Mouse (Mus musculus): ENCODE data around the gene Nek11. TPM values are rescaled to one million over a fixed set of nuclear protein-coding genes. Genes with fewer than 3 reads are reported as not detected.

Gene Nek11
- polyA plus RNA-seq, 1 experiment from 2014 or later, result 1.5 TPM

GRCm38 (mm10) chr9:105366199-105366598, 29.1 kb downstream of the Nek11 start:
- no peak overlapping the region for H3K27ac ChIP-seq
- no peaks in the 10 kb centered on the region for H3K9me3 ChIP-seq
- no peaks in the 10 kb centered on the region for H3K27me3 ChIP-seq
- no peak overlapping the region for H3K4me3 ChIP-seq
- no peaks in the 10 kb centered on the region for H3K36me3 ChIP-seq
- no peak for ATAC-seq (ENCODE audit: borderline replicate concordance, extremely low read depth, low FRiP score, low TSS enrichment)
- H3K4me2 ChIP-seq, result no peak overlapping the region
- H3K9ac ChIP-seq, result no peak overlapping the region
- 83% methylated on average over 4 of the region's 4 CpGs for WGBS
- no peaks in the 10 kb centered on the region for H3K4me1 ChIP-seq

- Histone ChIP-seq H3K36me3 (no peaks in the 10 kb centered on the region), H3K27me3 (no peaks in the 10 kb centered on the region), H3K9ac (no peak overlapping the region), H3K4me3 (no peak overlapping the region), H3K9me3 (no peaks in the 10 kb centered on the region), H3K4me1 (no peaks in the 10 kb centered on the region), H3K4me2 (no peak overlapping the region), H3K27ac (no peak overlapping the region)
- no peak for ATAC-seq (ENCODE audit: borderline replicate concordance, extremely low read depth, low FRiP score, low TSS enrichment)
- 73% methylated on average over 5 of the region's 5 CpGs for WGBS
Measured at GRCm38 (mm10) chr9:105363520-105364231, 31.6 kb downstream of the Nek11 start.

DNA sequence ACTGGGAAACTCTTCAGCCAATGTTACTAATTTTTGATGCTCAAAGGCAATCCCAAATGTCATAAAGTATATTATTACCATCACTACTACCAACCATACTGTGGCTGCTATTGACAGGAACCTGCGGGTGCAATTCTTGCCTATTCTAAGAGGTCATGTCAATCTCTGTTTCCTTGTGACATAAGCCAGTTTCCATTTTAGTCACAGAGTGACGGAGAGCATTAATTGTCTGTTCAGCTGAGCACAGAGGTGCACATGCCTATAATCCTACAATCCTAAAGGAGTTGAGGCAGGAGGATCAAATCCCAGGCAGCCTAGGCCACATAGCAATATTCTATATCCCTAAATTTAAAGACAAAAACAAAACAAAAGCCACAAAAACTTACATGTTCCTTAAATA, 33.1 kb downstream of the Nek11 start:
- Histone ChIP-seq H3K36me3 (no peaks in the 10 kb centered on the region), H3K27ac (no peak overlapping the region), H3K27me3 (no peaks in the 10 kb centered on the region), H3K4me1 (no peaks in the 10 kb centered on the region), H3K9ac (no peak overlapping the region), H3K4me3 (no peak overlapping the region), H3K9me3 (no peaks in the 10 kb centered on the region), H3K4me2 (no peak overlapping the region)
- ATAC-seq (ENCODE audit: borderline replicate concordance, extremely low read depth, low FRiP score, low TSS enrichment), result no peak
- WGBS, result 79% methylated on average over 2 of the region's 2 CpGs

DNA sequence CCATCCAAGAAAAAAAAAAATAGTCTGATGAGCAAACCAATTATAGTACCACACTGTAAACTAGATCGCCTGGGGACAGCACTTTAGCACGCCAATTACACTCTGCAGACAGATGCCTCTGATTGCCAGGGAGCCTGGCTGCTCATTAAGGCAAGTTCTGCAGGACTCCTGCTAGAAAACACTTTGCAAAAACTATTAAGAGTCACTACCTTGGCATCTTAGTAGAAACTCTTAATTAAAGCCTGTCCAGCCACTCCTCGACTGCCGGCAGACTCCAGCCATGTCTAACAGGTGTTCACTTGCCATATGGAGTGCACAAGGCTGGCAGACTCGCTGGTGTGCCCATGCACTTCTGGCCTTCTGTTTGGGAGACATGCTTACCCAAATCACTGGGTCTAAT, 46.3 kb downstream of the Nek11 start:
- Histone ChIP-seq H3K27ac (no peak overlapping the region), H3K36me3 (no peaks in the 10 kb centered on the region), H3K4me1 (no peaks in the 10 kb centered on the region), H3K4me3 (no peak overlapping the region), H3K9ac (no peak overlapping the region), H3K4me2 (no peak overlapping the region), H3K27me3 (no peaks in the 10 kb centered on the region), H3K9me3 (no peaks in the 10 kb centered on the region)
- 72% methylated on average over 5 of the region's 5 CpGs for WGBS
- no peak for ATAC-seq (ENCODE audit: borderline replicate concordance, extremely low read depth, low FRiP score, low TSS enrichment)

GRCm38 (mm10) chr9:105348242-105349031, 46.9 kb downstream of the Nek11 start:
- no peak overlapping the region for H3K9ac ChIP-seq
- no peaks in the 10 kb centered on the region for H3K4me1 ChIP-seq
- no peak overlapping the region for H3K27ac ChIP-seq
- no peak for ATAC-seq (ENCODE audit: borderline replicate concordance, extremely low read depth, low FRiP score, low TSS enrichment)
- no peaks in the 10 kb centered on the region for H3K27me3 ChIP-seq
- WGBS, result 70% methylated on average over 10 of the region's 10 CpGs
- H3K4me2 ChIP-seq, result no peak overlapping the region
- no peaks in the 10 kb centered on the region for H3K36me3 ChIP-seq
- no peak overlapping the region for H3K4me3 ChIP-seq
- H3K9me3 ChIP-seq, result no peaks in the 10 kb centered on the region

DNA sequence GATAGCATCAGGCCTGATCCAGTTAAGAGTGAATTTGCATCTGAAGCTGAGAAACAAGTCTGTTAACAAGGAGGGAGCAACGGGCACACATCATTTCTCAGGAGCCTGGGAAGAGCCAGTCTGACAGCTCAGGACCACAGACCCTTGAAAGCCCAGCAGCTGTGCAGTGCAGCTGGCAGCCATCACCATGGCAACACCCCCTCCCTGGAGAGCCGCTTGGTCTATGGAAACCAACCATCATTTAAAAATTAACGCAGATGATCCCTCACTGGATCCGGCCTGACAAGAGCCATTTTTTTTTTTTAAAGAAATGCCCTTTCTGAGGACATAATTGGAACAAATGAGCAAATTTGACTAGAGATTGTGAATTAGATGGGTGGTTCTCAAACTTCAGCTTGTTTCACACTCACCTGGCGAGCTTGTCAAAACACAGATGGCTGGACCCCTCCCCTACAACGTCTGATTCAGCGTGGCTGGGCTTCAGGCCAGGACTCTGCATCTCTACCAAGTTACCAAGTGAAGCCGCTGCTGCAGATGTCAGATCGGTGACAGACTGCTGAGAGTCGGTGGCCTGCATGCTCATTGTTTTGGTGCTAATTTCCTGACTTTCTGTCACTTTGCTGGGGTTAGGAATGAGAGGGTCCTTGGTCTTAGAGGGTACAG, 52.2 kb downstream of the Nek11 start:
- no peak overlapping the region for H3K4me3 ChIP-seq
- 45% methylated on average over 10 of the region's 10 CpGs for WGBS

GRCm38 (mm10) chr9:105342565-105342964, 52.8 kb downstream of the Nek11 start:
- no peaks in the 10 kb centered on the region for H3K9me3 ChIP-seq
- ATAC-seq (ENCODE audit: borderline replicate concordance, extremely low read depth, low FRiP score, low TSS enrichment), result no peak
- H3K27ac ChIP-seq, result no peak overlapping the region
- no peaks in the 10 kb centered on the region for H3K36me3 ChIP-seq
- H3K27me3 ChIP-seq, result no peaks in the 10 kb centered on the region
- H3K4me2 ChIP-seq, result no peak overlapping the region
- 82% methylated on average over 3 of the region's 3 CpGs for WGBS
- no peak overlapping the region for H3K9ac ChIP-seq
- H3K4me1 ChIP-seq, result no peaks in the 10 kb centered on the region
- H3K4me3 ChIP-seq, result no peak overlapping the region

More for the DNA sequence above, 52.2 kb downstream of the Nek11 start:
- Histone ChIP-seq H3K36me3 (no peaks in the 10 kb centered on the region), H3K4me1 (no peaks in the 10 kb centered on the region), H3K27me3 (no peaks in the 10 kb centered on the region), H3K9me3 (no peaks in the 10 kb centered on the region), H3K27ac (no peak overlapping the region), H3K9ac (no peak overlapping the region), H3K4me2 (no peak overlapping the region)
- ATAC-seq (ENCODE audit: borderline replicate concordance, extremely low read depth, low FRiP score, low TSS enrichment), result no peak

- no peak overlapping the region for H3K4me3 ChIP-seq
- WGBS, result 73% methylated on average over 4 of the region's 4 CpGs
Measured at GRCm38 (mm10) chr9:105332436-105333016, 62.8 kb downstream of the Nek11 start.

GRCm38 (mm10) chr9:105321856-105322255, 73.5 kb downstream of the Nek11 start:
- Histone ChIP-seq H3K9ac (no peak overlapping the region), H3K27me3 (no peaks in the 10 kb centered on the region), H3K36me3 (no peaks in the 10 kb centered on the region), H3K4me2 (no peak overlapping the region), H3K4me3 (no peak overlapping the region), H3K4me1 (no peaks in the 10 kb centered on the region), H3K9me3 (no peaks in the 10 kb centered on the region), H3K27ac (no peak overlapping the region)
- 82% methylated on average over 10 of the region's 10 CpGs for WGBS
- no peak for ATAC-seq (ENCODE audit: borderline replicate concordance, extremely low read depth, low FRiP score, low TSS enrichment)

More at GRCm38 (mm10) chr9:105332436-105333016, 62.8 kb downstream of the Nek11 start:
- H3K4me2 ChIP-seq, result no peak overlapping the region
- H3K9ac ChIP-seq, result no peak overlapping the region
- H3K36me3 ChIP-seq, result no peaks in the 10 kb centered on the region
- no peak for ATAC-seq (ENCODE audit: borderline replicate concordance, extremely low read depth, low FRiP score, low TSS enrichment)
- no peaks in the 10 kb centered on the region for H3K27me3 ChIP-seq
- no peak overlapping the region for H3K27ac ChIP-seq
- no peaks in the 10 kb centered on the region for H3K9me3 ChIP-seq
- H3K4me1 ChIP-seq, result no peaks in the 10 kb centered on the region

DNA sequence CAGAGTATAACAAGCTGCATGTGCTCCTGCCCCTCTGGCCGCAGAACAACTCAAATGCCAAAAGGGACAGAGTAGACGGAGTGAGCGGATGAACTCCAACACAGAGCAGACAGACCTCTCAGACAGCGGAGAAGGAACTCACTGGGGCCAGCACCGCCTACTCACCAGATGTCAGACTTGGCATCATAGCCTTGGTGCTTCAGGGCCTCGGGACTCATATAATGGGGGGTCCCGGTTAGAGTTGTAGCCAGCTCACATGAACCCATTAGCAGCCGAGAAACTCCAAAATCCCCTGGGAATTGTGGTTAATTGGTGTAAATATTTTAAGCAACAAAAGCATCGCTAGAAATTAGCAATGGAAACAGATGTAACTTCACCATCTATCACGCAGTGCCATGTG, 82.1 kb downstream of the Nek11 start:
- H3K27me3 ChIP-seq, result no peaks in the 10 kb centered on the region
- H3K4me2 ChIP-seq, result no peak overlapping the region
- no peak overlapping the region for H3K4me3 ChIP-seq
- WGBS, result 75% methylated on average over 10 of the region's 10 CpGs
- no peak for ATAC-seq (ENCODE audit: borderline replicate concordance, extremely low read depth, low FRiP score, low TSS enrichment)
- H3K9me3 ChIP-seq, result no peaks in the 10 kb centered on the region
- no peaks in the 10 kb centered on the region for H3K4me1 ChIP-seq
- H3K27ac ChIP-seq, result no peak overlapping the region
- no peak overlapping the region for H3K9ac ChIP-seq
- no peaks in the 10 kb centered on the region for H3K36me3 ChIP-seq

DNA sequence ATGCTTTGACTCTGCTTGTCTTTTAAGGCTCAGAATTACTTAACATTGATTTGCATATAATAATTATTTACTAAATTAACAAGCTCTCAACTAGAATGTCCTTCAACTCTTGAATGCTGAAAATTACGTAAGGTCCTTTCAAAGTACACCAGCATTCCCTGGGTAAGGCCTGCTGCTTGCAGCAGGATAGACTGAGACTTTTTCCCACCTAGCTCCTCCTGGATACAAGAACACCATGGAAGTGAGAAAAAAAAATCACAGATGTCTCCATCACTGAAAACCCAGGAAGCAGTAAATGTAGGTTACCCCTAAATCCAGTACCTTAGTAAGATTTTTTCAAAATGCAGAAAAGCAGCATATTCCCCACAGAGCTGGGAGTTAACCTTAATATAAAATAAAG, 82.6 kb downstream of the Nek11 start:
- no peaks in the 10 kb centered on the region for H3K9me3 ChIP-seq
- WGBS, result 85% methylated on average over 1 of the region's 1 CpGs
- no peak overlapping the region for H3K4me2 ChIP-seq
- no peaks in the 10 kb centered on the region for H3K4me1 ChIP-seq
- no peaks in the 10 kb centered on the region for H3K36me3 ChIP-seq
- H3K9ac ChIP-seq, result no peak overlapping the region
- no peak overlapping the region for H3K4me3 ChIP-seq
- no peak for ATAC-seq (ENCODE audit: borderline replicate concordance, extremely low read depth, low FRiP score, low TSS enrichment)
- H3K27me3 ChIP-seq, result no peaks in the 10 kb centered on the region
- H3K27ac ChIP-seq, result no peak overlapping the region

Measured in lung, embryonic 15.5 days (tissue).